Mouse (Mus musculus) thymus, adult 2 months (tissue): ENCODE data around the gene Troap. TPM values are rescaled to one million over a fixed set of nuclear protein-coding genes. Genes with fewer than 3 reads are reported as not detected.
"Not testable (repeated sequence)": the region's sequence is repeated elsewhere in the genome, so short reads cannot be mapped to it uniquely, and the experiment has no call there.

Source experiments
- DNase-seq: peaks from one replicate; pipeline ENCODE4 v3.0.0; 2021
- H3K27ac ChIP-seq: fragments of 200-500 bp; 2 replicates; pipeline ENCODE4 v1.5.1; 2012; ENCODE audit warnings: low read length, control low read depth; ENCODE audit not compliant: control insufficient read depth, insufficient read depth
- H3K27me3 ChIP-seq: fragments of 200-500 bp; 2 replicates; pipeline ENCODE4 v1.6.1; 2012; ENCODE audit warnings: mild to moderate bottlenecking, low read length, moderate library complexity, mixed read lengths; ENCODE audit not compliant: control insufficient read depth, insufficient read depth
- H3K36me3 ChIP-seq: fragments of 200-500 bp; 2 replicates; pipeline ENCODE4 v1.6.1; 2012; ENCODE audit warnings: mild to moderate bottlenecking, low read length, moderate library complexity; ENCODE audit not compliant: control insufficient read depth, insufficient read depth
- H3K4me1 ChIP-seq: fragments of 200-500 bp; replicated peaks from 2 replicates; pipeline ENCODE4 v1.6.1; 2012; ENCODE audit warnings: low read length; ENCODE audit not compliant: control insufficient read depth, insufficient read depth
- H3K4me3 ChIP-seq: fragments of 200-500 bp; 2 replicates; pipeline ENCODE4 v1.5.1; 2012; ENCODE audit warnings: mild to moderate bottlenecking, low read length, control low read depth, moderate library complexity; ENCODE audit not compliant: control insufficient read depth, insufficient read depth
- CTCF ChIP-seq: fragments of 200-500 bp; IDR thresholded peaks from 2 replicates; pipeline ENCODE4 v1.5.1; 2012; ENCODE audit warnings: mild to moderate bottlenecking, control low read depth, low read length, moderate library complexity, borderline replicate concordance; ENCODE audit not compliant: control insufficient read depth, poor library complexity, insufficient read depth; ENCODE audit errors: extremely low read depth
- POLR2A ChIP-seq: fragments of 200-500 bp; IDR thresholded peaks from 2 replicates; pipeline ENCODE4 v1.6.1; 2012; ENCODE audit warnings: mild to moderate bottlenecking, low read length, control low read depth, moderate library complexity; ENCODE audit not compliant: control insufficient read depth, poor library complexity, insufficient read depth; ENCODE audit errors: extremely low read depth
- whole genome bisulfite sequencing: fragments of 180-500 bp; shearing (Covaris S2); methylation state at CpG from one replicate; pipeline ENCODE4 v1.1.7; 2018; 5-methylcytosine and 5-hydroxymethylcytosine counted together
- polyA plus RNA-seq: library from polyadenylated mRNA; depleted of rRNA; stranded (reverse); fragments of >200 nt; gene quantifications from 2 replicates; pipeline ENCODE4 v1.2.3, GENCODE M21; 2012

The Troap gene
- polyA plus RNA-seq, 1 experiment = 40.8 TPM

GRCm38 (mm10) chr15:99040920-99041856 lies 33.2 kb upstream of the Troap start:
- TF ChIP-seq CTCF = no peak
- no peak for TF ChIP-seq POLR2A

GRCm38 (mm10) chr15:99042334-99042733 lies 32.0 kb upstream of the Troap start:
- WGBS = 93% methylated on average over 5 of the region's 5 CpGs
- no peaks in the 10 kb centered on the region for H3K27me3 ChIP-seq
- no peak overlapping the region for H3K4me3 ChIP-seq
- TF ChIP-seq CTCF (no peak), POLR2A (no peak)
- H3K27ac ChIP-seq = no peak overlapping the region
- no peak for DNase-seq
- peaks cover 9% of the 10 kb centered on the region for H3K36me3 ChIP-seq
- H3K4me1 ChIP-seq = no peaks in the 10 kb centered on the region

More at GRCm38 (mm10) chr15:99040920-99041856, 33.2 kb upstream of the Troap start:
- DNase-seq = no peak
- Histone ChIP-seq H3K27ac (no peak overlapping the region), H3K4me3 (no peak overlapping the region), H3K4me1 (no peaks in the 10 kb centered on the region), H3K27me3 (no peaks in the 10 kb centered on the region), H3K36me3 (peaks cover 14% of the 10 kb centered on the region)
- WGBS = 84% methylated on average over 21 of the region's 21 CpGs

GRCm38 (mm10) chr15:99044854-99045253 lies 29.5 kb upstream of the Troap start:
- 87% methylated on average over 3 of the region's 3 CpGs for WGBS
- DNase-seq = no peak

GRCm38 (mm10) chr15:99045734-99046133 lies 28.6 kb upstream of the Troap start:
- not testable (repeated sequence) for H3K27ac ChIP-seq, H3K36me3 ChIP-seq, H3K4me3 ChIP-seq, H3K27me3 ChIP-seq, DNase-seq, H3K4me1 ChIP-seq
- 96% methylated on average over 6 of the region's 6 CpGs for WGBS

More at GRCm38 (mm10) chr15:99044854-99045253, 29.5 kb upstream of the Troap start:
- TF ChIP-seq CTCF (no peak), POLR2A (no peak)
- Histone ChIP-seq H3K27ac (no peak overlapping the region), H3K4me1 (no peaks in the 10 kb centered on the region), H3K36me3 (no peaks in the 10 kb centered on the region), H3K27me3 (no peaks in the 10 kb centered on the region), H3K4me3 (no peak overlapping the region)

- no peak overlapping the region for H3K27ac ChIP-seq
- 39% methylated on average over 13 of the region's 13 CpGs for WGBS
- TF ChIP-seq POLR2A (no peak), CTCF (0 out of 2 replicates have a peak, but pooled peaks have one; percentile 61)
- H3K27me3 ChIP-seq = peaks cover under 1% of the 10 kb centered on the region; the same call in 1 of the 2 replicates
- peak; percentile 35 for DNase-seq
- H3K36me3 ChIP-seq = no peaks in the 10 kb centered on the region
- H3K4me1 ChIP-seq = 0 out of 2 replicates have a peak, but pooled peaks cover 2% of the 10 kb centered on the region
- H3K4me3 ChIP-seq = no peak overlapping the region
Observed at GRCm38 (mm10) chr15:99049473-99050253, 24.7 kb upstream of the Troap start.

- H3K27me3 ChIP-seq = peaks cover 16% of the 10 kb centered on the region; the same call in 1 of the 2 replicates
- 87% methylated on average over 9 of the region's 9 CpGs for WGBS
- H3K27ac ChIP-seq = no peak overlapping the region
- TF ChIP-seq CTCF = no peak
- no peak for TF ChIP-seq POLR2A
- H3K36me3 ChIP-seq = no peaks in the 10 kb centered on the region
- DNase-seq = no peak
- H3K4me1 ChIP-seq = peaks cover 9% of the 10 kb centered on the region; the same call in 1 of the 2 replicates
- no peak overlapping the region for H3K4me3 ChIP-seq
Observed at GRCm38 (mm10) chr15:99053373-99053772, 21.0 kb upstream of the Troap start.

DNA sequence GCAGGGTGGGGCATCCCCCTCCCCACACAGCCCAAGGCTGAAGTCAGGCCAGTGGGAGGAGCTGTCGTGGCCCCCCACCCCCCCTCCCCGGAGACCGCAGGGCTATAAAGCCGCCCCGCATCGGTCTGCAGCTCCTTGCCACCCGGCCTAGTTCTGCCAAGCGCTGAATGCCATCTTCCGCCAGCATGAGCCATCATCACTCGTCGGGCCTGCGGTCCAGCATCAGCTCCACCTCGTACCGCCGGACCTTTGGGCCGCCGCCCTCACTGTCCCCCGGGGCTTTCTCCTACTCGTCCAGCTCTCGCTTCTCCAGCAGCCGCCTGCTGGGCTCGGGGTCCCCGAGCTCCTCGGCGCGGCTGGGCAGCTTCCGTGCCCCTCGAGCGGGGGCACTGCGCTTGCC lies 19.3 kb upstream of the Troap start, which contains the start of gene Prph:
TSS of gene Prph (plus strand) at position 135 of the 400 bp plus-strand sequence.
- peaks cover 9% of the 10 kb centered on the region; the same call in 1 of the 2 replicates for H3K4me1 ChIP-seq
- H3K27ac ChIP-seq = no peak within 1 kb of the TSS
- 13% methylated on average over 30 of the region's 30 CpGs for WGBS
- no peak within 1 kb of the TSS for H3K4me3 ChIP-seq
- no peaks in the 10 kb centered on the region for H3K36me3 ChIP-seq
- DNase-seq = no peak
- H3K27me3 ChIP-seq = peaks cover 16% of the 10 kb centered on the region; the same call in 1 of the 2 replicates
- TF ChIP-seq POLR2A = no peak
